Mouse (Mus musculus): ENCODE measurements around the gene Necab2. TPM values are rescaled to one million over a fixed set of nuclear protein-coding genes. Genes with fewer than 3 reads are reported as not detected.
A peak's percentile ranks its signal among the peaks of the same experiment; 100 is the strongest.

Necab2 gene
- 10 to 100 TPM in 1 of 2 experiments, 1 to 10 TPM in 1; 9.4 to 11.9 TPM for total RNA-seq (2021)
- long read RNA-seq, experiment 1, transcript Necab2-201 (13 exons, 1,976 nt): major isoform, 22 of 35 reads
- long read RNA-seq, experiment 1, partial matches to known transcripts: 13 of 35 reads
- long read RNA-seq, experiment 1, other reads (novel, unspliced or antisense): 0 of 35 reads
- long read RNA-seq, experiment 2, transcript Necab2-201 (13 exons, 1,976 nt): major isoform, 18 of 29 reads
- long read RNA-seq, experiment 2, partial matches to known transcripts: 10 of 29 reads
- long read RNA-seq, experiment 2, other reads (novel, unspliced or antisense): 1 of 29 reads

DNA sequence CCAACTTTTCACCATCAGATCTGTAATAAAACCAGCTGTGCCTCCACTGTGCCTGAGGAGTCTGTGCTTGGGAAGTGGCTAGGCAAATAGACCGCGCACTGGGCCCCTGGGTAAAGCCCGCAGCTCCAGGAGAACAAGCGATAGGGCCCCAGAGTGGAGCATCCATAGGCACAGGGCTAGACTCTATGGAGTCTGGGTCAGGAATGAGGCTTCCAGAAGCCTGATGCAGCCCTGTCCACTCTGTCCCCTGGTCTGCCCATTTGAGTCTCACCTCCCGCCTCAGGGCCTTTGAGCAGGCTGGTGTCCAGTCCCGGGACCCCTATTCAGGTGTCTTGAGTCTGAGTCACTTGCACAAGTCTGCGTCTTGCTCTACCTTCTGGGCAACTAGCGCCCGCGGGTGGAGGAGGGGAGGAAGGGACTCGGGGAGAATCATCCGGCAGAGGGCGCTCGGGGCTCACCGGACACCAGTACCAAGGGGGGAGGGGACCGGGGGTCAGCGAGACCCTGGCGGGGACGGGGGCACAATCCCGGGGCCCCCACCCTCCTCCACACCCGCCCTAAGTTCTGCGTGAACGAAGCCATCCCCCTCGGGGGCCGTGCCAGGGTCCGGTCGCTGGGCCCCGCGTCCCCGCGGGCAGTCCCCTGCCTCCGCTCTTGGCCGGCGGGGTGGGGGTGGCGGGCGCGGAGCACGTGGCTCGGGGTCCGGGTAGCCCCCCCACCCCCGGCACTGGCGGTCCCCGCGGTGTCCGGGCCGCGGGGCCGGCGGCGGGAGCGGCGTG is at the start of gene Necab2:
Gene Necab2 (plus strand): TSS at position 509 of the 779 bp plus-strand sequence.
- peak; percentile 95 for DNase-seq

DNA sequence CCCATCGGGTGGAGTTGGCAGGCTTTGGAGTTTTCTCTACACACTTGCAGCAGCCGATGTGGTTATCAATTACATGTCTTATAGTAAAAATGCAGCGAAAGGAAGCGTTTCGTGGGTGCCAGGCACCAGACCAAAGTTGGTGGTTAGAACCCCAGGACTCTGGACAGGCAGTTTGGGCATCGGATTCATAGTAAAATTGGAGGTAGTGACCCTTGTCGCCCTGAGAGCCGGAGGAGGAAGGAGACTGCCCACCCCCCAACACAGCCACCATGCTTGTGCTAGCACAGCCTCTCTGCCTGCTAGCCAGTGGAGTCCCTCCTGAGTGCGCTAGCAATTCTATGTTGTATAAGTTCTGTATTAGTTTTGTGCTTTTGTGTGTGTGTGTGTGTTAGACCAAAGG is 48.0 kb upstream of the Necab2 start:
- DNase-seq: no peak

- DNase-seq: peak; percentile 59
Observed at GRCm38 (mm10) chr8:119399255-119399654, 47.3 kb upstream of the Necab2 start.

DNA sequence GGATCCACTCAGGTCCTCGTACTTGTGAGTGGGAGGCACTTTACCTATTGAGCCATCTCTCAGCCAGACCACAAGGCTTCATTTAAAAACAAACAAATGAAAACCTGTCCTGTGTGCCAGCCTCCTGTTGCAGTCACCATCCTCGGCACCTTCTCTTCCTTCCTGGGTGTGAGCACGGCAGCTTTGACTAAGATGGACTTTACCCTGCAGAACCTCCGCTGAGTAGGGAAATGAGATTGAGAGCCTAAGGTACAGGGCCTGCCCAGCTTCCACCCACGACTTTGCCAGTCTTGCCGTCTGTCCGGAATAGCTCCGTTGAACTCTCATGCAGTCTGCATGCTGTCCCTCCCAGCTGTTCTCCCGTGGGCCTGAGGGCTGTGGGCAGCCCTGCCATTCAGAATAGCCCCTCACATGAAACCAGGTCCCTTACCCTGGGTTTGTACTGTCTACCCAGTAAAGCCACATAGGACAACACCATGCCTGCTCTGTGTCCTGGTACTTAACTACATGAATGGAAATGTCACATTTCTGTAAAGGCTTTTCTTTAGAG is 46.3 kb upstream of the Necab2 start:
- DNase-seq: no peak

DNA sequence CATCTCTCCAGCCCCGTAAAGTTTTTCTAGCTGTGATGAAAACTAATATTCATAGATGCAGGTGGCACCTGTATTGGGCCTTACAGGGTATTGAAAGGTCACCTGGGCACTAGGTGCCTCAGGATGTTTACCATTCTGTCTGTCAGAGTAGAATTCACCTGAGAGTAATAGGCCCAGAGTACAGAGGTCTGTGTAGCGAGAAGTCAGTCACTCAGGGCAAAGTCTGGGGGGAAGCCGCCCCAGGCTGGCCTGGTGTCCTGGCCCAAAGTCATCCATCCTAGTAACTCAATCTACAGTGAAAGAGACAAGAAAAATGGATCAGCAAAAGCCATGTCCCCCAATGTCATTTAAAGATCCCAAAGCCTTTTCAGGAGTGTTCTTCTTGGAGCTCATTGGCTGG is 45.6 kb upstream of the Necab2 start:
- DNase-seq: no peak

GRCm38 (mm10) chr8:119403912-119404311 is 42.6 kb upstream of the Necab2 start:
- no peak for DNase-seq

- DNase-seq: no peak
Observed at GRCm38 (mm10) chr8:119404648-119405047, 41.9 kb upstream of the Necab2 start.

GRCm38 (mm10) chr8:119408311-119408710 is 38.2 kb upstream of the Necab2 start:
- no peak for DNase-seq

DNA sequence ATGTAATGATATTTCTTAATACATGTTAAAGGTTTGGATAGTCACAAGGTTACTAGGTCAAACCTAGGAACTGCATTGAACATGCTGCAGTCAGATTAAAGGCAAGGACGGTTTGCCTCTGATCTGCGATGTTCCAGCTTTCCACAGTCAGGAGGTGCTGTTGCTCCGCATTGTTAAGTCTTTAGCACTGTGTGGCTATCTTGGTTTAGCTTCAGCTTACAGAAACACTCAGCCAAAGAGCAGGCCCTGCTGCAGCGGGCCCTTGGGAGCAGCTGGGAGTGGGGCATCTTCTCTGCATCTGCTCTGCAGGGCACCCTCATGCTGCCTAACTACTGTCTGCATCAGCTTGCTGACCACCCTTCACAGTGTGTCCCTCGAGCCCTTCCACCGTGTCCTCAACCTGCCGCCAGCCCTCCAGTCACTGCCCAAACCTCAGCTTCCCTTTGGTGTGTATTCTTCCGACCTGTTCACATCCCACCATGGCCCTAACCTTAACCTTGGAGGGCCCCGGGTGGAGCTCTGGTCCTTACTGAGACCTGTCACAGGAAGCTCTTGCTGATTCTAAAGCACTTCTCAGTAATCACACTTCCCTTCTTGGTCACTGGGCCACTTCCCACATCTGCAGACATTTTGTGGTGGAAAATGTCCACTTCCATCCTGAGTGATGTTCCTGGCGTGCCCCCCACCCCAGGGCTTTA is 34.3 kb upstream of the Necab2 start:
- DNase-seq: peak; percentile 53

DNA sequence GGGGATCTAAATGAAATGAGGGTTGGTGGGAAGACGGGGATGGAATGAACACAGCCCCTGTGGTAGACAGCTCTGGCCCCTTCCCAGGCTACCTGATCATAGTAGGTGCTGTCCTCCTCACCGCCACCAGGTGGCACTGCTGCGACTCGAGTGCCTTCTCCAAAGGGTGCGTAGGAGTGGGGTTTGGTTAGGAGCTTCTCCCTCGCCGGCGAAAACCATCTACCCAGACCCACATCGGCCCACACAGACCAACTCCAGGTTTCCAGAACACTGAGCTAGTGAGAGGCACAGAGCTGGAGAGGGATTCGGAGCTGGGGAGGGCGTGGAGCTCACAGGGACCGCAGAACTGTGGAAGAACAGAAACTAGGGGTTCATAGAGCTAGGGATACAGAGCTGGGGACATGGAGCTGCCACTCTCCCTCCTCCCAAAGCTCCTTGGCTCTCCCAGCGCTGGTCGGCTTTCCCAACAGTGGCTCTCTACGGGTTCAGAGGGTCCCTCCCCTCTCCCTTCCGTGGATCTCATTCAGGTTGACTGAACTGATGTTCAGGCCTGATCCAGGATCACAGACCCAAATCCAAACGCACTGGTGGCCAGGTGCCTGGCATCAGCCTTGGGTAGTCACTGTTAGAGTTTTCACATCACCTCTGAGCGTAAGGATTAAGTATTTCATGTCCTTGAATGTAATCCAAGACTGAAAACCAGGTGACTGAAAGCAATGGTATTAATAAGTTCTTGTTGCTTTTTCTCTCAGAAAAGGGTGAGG is 33.6 kb upstream of the Necab2 start:
- DNase-seq: peak; percentile 88

DNA sequence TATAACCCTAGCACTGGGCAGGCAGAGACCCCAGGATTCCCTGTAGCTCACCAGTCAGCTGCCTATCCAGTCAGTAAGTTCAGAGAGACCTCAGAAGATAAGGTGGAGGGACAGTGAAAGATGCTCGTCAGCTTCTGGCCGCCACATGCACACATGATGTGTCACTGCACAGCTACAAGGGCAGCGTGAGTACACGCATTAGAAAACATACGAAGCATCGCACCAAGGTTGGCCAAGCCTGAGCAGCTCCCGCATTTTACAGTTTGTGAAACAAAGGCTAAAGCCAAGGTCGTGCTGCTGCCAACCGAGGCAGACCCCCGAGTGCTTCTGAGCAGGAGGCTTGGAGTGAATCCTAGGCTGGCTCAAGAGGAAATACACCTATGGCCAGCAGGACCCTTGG is 32.9 kb upstream of the Necab2 start:
- DNase-seq: peak; percentile 50

DNA sequence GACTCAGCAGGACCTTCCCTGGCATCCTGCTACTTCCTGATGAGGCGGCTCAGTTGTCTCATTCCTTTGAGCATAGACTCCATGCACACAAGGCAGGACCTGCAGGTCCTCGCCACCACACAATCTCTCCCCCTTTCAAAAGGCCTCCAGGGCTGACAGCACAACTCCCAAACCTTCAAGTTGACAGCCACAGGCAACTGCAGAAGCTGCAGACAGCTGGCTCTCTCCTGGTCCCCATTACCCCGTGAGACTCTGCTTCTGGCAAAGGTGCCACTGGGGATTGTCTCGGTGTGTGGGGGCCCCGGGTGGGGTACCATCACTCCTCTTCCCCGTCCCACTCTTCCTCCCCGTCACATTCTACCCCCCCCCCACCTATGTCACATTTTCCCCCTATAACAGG is 26.2 kb upstream of the Necab2 start:
- DNase-seq: no peak

DNA sequence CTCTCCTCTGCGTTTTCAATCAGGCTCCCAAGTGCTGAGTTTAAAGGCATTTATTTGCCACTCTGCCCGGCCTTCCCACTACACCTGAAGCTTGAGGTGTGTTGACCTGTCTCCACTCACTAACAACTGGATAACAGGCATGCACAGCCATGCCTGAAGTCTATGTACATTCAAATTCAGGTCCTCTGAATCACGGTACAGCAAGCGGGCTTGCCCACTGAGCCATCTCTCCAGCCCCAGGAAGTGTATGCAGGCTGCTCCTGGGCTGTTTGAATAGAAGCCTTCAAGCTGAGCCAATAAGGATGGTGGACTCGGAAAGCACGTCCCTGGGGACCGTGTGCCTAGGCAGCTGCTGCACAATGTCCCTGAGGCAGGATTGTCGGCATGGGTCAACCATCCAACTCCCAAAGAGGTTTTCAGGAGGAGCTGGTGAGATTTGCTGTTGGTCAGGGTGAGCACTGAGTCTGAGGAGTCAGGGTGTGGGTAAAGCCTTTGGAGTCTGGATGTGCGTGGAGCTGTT is 24.9 kb upstream of the Necab2 start:
- DNase-seq: peak; percentile 47

DNA sequence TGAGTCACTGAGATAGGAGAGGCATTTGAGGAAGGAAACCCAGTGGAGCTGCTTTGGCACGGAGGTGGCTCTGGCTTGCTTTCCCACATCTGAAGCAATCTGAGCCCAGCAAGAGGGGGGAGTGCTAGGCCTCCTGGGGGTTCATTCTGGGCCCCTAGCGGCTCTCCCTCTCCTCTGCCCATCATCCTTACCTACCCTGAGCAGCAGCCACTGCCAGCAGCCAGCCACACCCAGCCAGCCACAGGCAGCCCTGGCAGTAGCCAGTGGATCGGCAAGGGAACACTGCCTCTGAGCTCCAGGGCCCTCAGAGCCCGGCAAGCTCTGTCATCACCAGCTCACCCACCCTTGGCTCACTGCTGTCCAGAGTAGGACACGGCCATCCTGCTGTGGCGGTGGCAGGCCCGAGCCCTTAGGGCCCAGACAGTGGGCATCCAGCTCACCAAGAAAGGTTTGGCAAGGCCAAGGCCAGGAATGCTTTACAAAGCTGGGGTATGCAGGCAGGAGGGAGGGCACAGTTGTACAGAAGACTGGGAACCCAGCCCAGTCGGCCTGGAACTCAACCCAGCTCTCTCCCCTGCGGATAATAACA is 24.3 kb upstream of the Necab2 start:
- peak; percentile 78 for DNase-seq

GRCm38 (mm10) chr8:119423631-119424141 is 22.8 kb upstream of the Necab2 start:
- peak; percentile 69 for DNase-seq

DNA sequence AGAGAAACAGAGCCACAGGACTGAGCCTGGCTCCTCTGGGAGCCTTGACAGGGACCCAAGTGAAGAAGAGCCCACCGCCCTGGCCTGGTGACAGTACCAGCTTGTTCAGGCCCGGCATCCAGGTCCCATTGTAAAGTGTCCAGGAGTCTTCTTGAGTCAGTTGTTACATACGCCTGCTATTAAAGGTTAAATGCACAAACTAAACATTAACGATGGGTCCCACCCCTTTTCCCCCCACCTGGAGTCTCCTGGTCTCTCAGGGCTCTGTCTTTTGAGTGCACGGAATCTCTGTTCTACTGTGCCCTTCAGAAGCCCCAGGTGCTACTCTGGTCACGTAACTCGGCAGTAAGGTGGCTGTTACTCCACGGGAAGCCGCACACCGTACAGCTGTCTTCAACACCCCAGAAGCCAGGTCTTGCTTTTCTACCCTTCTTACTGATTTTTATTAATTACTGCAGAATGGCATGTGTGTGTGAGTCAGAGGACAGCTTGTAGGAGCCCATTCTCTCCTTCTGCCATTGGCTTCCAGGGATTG is 22.3 kb upstream of the Necab2 start:
- no peak for DNase-seq

- no peak for DNase-seq
Observed at GRCm38 (mm10) chr8:119424740-119425139, 21.8 kb upstream of the Necab2 start.

DNA sequence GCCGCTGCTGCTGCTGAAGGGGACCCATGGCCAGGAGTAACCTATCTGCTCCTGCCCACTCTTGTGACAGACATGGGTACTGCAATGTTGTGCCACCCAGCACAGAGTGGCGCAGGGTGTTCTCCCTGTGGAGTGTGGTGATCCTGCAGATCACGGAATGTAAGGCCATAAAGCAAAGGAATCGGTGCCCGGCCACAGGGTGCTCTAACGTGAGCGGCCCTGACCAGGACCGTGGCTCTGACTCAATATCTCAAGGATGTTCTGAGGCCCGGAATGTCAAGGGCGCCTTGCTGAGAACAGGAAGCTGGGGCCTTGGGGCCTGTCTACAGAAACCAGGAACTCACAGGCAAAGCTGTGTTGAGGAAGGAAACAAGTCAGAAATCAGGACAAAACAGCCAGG is 21.0 kb upstream of the Necab2 start:
- DNase-seq: peak; percentile 85

DNA sequence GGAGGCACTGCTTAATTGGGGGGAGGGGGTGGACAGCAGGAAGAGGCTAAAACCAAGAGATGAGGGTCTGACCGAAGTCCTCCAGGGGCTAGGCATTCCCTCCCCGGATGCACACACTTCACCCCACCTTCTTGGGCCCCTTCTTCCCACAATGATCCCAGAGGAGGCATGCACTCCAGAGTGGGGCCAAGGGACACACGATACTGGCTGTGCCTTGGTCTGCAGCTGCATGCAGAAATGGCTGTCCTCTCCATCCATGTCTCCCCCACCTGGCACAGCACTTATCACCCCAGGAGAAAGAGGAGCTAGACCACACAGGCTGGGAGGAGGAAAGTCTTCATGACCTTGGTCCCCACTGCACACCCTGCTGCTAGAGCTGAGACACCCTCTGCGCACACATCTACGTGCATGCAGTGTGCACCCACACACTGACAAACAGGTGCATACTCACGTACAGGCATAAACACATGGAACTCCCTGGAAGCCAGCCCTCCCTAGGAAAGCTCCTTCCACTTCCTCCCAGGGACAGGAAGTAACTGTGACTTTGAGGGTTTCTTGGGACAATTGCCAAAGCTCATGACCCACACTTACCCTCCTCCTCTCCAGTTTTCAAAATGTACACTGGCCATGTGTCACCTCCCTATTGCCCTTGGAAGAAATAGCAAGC is 20.3 kb upstream of the Necab2 start:
- peak; percentile 61 for DNase-seq
